Mouse (Mus musculus) layer of hippocampus, postnatal 25 days (tissue): ENCODE data around the gene Hoxb8. TPM values are rescaled to one million over a fixed set of nuclear protein-coding genes. Genes with fewer than 3 reads are reported as not detected.

ENCODE experiments used
- DNase-seq, 2 experiments: peaks; one replicate each; pipeline ENCODE4 v3.0.0; 2022; ENCODE audit warnings: mixed read lengths in 2 of 2, low spot score in 1 of 2; ENCODE audit errors: extremely low spot score in 1 of 2
- total RNA-seq, 2 experiments: library from RNA; stranded (reverse); gene quantifications; 2 replicates each; pipeline ENCODE4 v1.2.3; 2021

The Hoxb8 gene
- not detected for total RNA-seq

GRCm38 (mm10) chr11:96281855-96282570, at the start of gene Hoxb8:
Gene Hoxb8 (plus strand): TSS chr11:96281905.
- no peak for DNase-seq

DNA sequence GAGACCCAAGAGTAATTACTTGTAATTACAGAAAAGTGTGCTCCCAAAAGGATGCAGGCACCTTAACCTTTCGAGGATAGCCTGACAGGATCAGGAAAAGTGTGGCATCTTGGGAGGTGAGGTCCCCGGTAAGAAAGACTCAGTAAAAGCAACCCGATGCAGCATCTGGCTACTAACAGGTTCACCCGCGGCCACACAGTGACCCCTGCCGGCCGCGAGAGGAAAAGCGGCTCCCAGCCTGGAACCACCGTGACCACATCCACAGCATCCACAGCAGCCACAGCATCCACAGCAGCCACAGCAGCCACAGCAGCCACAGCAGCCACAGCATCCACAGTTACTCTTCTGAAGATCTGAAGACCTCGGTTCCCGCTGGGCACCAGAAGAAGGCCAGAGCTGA, 46.8 kb upstream of the Hoxb8 start:
- peak; percentile 33 to 52 for DNase-seq

- DNase-seq: peak in 1 of 2 experiments; percentile 63
These were observed 41.5 kb upstream of the Hoxb8 start for GRCm38 (mm10) chr11:96240211-96240610.

DNA sequence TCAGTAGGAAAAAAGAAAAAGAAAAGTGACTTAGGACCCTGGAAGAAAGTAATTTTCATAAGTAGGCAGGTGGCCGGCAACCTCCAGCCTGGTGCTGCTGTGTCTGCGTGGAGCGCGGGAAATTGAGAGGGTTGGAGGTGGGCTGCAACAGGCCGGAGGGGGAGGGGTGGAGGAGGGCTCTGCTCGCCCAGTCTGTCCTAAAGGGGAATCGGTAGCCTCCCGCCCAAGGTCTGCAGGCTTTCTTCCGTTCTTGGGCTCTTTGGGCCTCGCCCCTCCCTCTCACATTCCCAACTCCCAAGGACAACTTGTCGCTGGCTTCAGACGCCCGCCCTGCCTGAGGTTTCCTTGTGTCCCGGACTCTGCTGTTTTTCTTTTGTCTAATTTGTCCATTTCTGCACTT, 30.8 kb upstream of the Hoxb8 start:
- DNase-seq: no peak

GRCm38 (mm10) chr11:96251480-96252031, 30.1 kb upstream of the Hoxb8 start:
- DNase-seq: no peak

DNA sequence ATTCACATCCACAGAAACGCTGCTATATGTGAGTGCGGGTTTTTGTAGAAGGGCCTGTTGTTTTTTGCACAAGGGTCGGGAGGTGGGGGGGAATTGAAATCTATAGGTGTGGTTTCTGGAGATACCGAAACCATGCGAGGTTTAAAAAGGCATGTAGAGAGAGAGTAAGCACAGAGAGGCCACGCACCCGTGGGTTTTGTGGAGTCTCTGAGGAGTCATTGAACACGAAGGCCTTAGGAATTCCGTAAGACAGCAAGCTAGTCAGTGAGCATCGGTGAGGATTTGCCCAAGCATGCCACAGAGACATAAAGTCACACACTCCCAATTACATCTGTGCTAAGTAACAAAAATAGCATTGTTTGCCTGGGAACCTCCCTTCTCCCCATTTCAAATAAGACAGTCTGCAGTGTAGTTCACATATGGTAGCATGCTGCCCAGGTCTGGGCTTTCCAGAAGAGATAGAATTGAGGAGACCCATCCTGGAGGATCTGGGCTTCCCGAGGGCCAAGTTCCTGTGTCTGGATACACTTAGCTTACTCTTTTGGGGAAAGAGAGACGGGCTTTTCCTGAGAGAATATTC, 29.1 kb upstream of the Hoxb8 start:
- DNase-seq: no peak

DNA sequence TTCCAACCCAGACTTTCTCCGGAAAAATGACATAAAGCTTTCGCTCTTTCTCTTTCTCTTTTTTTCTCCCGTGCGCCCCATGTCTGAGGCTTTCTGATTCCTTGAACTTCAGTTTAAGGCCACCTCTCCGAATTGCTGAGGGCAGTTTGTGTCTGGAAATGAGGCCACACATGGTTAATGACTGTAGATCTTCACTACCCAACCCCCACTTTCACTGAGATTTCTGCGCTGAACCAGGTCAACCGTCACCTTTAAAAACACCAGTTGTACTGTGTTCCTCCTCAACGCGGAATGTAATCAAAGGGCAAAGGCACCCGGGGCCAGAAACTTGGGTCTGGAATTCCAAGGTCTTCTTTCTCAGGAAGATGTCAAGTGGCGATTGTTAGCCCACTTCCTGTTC, 27.5 kb upstream of the Hoxb8 start:
- no peak for DNase-seq

- no peak for DNase-seq
These were observed 26.4 kb upstream of the Hoxb8 start for GRCm38 (mm10) chr11:96255111-96255995.

- no peak for DNase-seq
These were observed 25.7 kb upstream of the Hoxb8 start for GRCm38 (mm10) chr11:96255996-96256445.

DNA sequence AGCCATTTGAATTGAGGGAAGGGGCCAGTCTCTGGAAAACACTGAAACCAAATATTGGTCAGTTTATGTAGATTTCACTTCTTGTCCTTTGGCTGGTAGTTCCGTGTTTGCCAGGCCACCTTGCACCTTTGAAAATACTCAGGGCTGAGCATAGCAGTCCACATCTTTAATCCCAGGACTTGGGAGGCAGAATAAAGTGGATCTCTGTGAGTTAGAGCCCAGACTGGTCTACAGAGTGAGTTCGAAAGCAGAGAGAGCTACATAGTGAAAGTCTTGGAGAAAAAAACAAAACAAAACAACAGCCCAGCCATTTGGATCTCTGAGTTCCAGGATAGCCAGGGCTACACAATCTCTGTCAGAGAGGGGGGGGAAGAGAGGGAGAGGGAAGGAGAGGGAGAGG, 24.6 kb upstream of the Hoxb8 start:
- no peak for DNase-seq

DNA sequence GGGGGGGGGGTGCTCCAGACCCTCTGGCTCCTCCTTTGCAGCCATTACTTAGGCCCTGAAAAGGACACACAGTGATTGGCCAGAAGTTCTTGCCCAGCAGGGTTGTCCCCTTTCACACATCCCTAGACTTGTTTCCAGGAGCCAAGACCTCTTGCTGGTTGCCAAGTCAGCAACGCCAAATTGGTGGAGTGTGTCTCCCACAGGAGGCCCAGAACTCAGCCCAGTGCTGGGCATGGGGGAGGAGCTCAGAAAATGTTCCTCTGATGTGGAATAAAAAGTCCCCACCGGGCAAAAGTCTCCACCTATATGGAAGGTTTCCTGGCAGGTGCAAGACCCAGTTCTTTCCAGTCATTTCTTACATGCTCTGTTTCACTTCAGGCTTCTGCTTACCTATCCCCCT, 22.7 kb upstream of the Hoxb8 start:
- DNase-seq: no peak

DNA sequence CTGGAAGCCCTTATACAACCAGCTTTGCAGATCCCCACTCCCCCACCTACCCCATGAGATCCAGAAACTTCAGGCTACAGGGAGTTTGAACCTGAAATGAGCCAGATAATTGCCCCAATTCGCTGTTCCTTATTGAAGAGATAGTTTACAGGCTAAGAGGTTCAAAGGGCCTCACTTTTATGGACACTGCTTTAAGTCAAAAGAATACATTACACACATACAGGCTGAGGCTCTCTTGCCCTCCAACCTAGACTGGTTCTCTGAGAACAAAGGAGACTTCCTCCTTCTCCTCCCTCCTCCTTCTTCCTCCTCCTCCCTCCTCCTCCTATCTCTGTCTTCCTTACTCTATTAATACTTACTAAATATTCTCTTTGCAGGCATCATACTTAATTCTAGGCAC, 22.2 kb upstream of the Hoxb8 start:
- DNase-seq: no peak

DNA sequence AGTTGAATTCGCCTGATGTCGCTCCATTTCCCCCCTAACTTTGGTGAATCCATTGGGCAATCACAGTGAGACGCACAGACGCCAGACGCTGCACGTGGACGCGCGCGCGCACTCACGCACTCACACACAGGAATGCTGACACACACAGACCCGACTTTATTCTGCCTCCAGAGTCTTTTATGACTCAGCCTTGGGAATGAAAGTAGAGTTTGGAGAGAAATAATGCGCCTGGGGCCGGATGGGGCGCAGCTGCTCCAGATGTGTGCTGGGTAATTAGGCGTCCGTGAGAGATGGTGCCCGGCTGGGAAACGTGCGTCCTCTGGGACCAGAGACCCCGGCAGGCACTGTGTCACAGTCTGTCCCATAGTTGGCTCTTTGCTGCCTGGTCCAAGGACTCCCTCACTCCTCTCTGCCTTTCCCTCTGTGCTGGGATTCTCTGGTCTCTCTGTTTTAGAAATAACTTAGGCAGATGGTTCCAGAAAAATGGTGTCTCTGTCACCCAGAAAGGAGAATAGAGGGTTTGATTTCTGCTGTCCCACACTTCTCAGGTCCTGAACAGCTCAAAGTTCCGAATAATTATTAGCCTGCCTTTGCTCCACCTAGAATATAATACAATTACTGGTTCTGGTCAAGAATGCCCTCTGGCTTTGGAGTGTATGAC, 21.3 kb upstream of the Hoxb8 start:
- no peak for DNase-seq

- DNase-seq: peak in 1 of 2 experiments; percentile 33
These were observed 20.3 kb upstream of the Hoxb8 start for GRCm38 (mm10) chr11:96261323-96261890.

- no peak for DNase-seq
These were observed 19.4 kb upstream of the Hoxb8 start for GRCm38 (mm10) chr11:96262262-96262830.

DNA sequence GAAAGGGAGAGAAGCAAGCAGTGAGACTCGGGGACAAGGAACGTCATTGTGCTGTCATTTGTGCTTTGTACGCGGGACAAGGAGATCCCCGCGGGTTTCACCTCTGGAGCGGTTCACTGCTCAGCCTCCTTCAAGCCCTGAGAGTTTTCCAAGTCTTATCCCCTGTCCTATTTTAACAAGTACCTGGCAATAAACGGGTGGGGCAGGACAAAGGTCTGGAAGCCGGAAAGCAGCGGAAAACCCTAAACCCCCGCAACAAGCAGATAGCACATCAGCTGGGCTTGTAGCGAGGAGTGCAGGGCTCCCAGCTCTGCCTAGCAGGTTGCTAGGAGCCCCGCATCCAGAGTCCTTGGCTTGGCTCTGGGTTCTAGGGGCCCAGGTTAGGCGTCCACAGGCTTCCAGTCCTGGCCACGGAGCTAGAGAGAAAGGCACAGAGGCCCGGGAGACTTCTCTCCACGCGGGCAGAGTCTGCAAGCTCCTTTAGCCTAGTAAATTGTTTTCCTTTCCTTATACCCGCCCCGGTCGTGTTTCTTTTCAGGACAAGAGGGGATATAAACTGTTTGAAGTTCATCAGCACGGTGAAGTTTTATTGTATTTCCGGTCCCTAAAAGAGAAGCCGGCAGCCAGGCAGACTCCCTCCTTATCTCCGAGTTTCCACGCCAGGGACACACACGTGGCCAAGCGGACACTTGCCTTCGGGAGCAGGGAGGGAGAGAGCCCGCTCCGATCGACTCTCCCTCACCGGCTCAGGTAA, 17.9 kb upstream of the Hoxb8 start:
- no peak for DNase-seq

DNA sequence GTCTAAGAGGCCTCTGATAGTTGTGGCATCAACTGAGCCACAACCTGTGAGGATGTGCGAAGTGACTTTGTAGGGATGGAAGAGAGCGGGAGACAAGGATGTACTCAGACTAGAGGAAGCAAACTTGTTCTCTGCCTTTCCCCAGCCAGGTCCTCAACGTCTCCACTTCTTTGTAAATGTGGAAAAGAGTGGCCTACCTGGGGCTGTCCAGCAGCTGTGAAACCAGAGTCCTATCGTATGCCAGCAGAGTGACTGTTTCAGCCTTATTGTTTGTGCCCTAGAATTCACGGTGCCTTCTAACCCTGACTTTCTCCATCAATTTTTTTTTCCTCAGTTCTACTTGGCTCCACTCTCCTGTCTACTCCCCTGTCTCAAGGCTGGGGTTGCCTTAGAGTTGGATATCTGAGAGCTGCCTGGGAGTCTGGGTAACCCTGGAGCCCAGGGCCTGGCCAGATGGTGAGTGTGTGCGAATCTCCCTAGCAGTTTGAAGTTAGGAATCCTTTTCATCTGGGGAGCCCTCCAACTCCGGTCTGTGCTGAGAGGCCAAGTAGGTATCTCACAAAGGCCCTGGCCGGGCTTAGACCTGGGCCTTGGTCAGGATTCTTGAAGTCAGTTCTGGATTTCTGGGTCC, 17.2 kb upstream of the Hoxb8 start:
- DNase-seq: no peak

GRCm38 (mm10) chr11:96265954-96266353, 15.8 kb upstream of the Hoxb8 start:
- no peak for DNase-seq
